Mouse (Mus musculus) adipocyte (in vitro differentiated cells): ENCODE measurements around the gene Pgpep1.
A peak's percentile ranks its signal among the peaks of the same experiment; 100 is the strongest.

ENCODE experiments used
- DNase-seq: peaks from one replicate; pipeline ENCODE4 v3.0.0-alpha.2; 2016; ENCODE audit warnings: low spot score

Gene Pgpep1

GRCm38 (mm10) chr8:70632346-70632892 is 27.8 kb downstream of the Pgpep1 start, which contains the start of gene Gdf15:
Gdf15 (minus strand) TSS chr8:70632456.
- DNase-seq, result no peak

GRCm38 (mm10) chr8:70631436-70631835 is 28.8 kb downstream of the Pgpep1 start:
- DNase-seq, result no peak

GRCm38 (mm10) chr8:70630532-70631381 is 29.4 kb downstream of the Pgpep1 start:
- DNase-seq, result peak; percentile 58

GRCm38 (mm10) chr8:70629574-70630531 is 30.3 kb downstream of the Pgpep1 start:
- peak; percentile 83 for DNase-seq

- DNase-seq, result no peak
Observed at GRCm38 (mm10) chr8:70628986-70629490, 31.1 kb downstream of the Pgpep1 start.

GRCm38 (mm10) chr8:70627041-70627440 is 33.1 kb downstream of the Pgpep1 start:
- peak; percentile 68 for DNase-seq

GRCm38 (mm10) chr8:70625104-70625503 is 35.1 kb downstream of the Pgpep1 start:
- DNase-seq, result no peak

- no peak for DNase-seq
Observed at GRCm38 (mm10) chr8:70622220-70622619, 38.0 kb downstream of the Pgpep1 start.

GRCm38 (mm10) chr8:70618888-70619334 is 41.3 kb downstream of the Pgpep1 start:
- DNase-seq, result no peak

GRCm38 (mm10) chr8:70617985-70618384 is 42.2 kb downstream of the Pgpep1 start:
- DNase-seq, result no peak

- no peak for DNase-seq
Observed at GRCm38 (mm10) chr8:70616645-70617044, 43.5 kb downstream of the Pgpep1 start.

GRCm38 (mm10) chr8:70615894-70616293 is 44.3 kb downstream of the Pgpep1 start, which contains the start of gene Lrrc25:
Lrrc25 (plus strand) TSS chr8:70616155.
- no peak for DNase-seq

GRCm38 (mm10) chr8:70615281-70615680 is 44.9 kb downstream of the Pgpep1 start:
- no peak for DNase-seq

GRCm38 (mm10) chr8:70614469-70614868 is 45.7 kb downstream of the Pgpep1 start:
- no peak for DNase-seq

- no peak for DNase-seq
Observed at GRCm38 (mm10) chr8:70613763-70614162, 46.4 kb downstream of the Pgpep1 start.

GRCm38 (mm10) chr8:70611849-70612248 is 48.3 kb downstream of the Pgpep1 start:
- DNase-seq, result peak; percentile 91

- peak; percentile 83 for DNase-seq
Observed at GRCm38 (mm10) chr8:70610796-70611771, 49.1 kb downstream of the Pgpep1 start.

GRCm38 (mm10) chr8:70609849-70610795 is 50.1 kb downstream of the Pgpep1 start:
- DNase-seq, result peak; percentile 90

- DNase-seq, result peak; percentile 77
Observed at GRCm38 (mm10) chr8:70609368-70609848, 50.8 kb downstream of the Pgpep1 start.
